Mouse (Mus musculus) stomach, postnatal 0 days (tissue): ENCODE results near the gene Golga3.

Source experiments
- CTCF ChIP-seq: IDR thresholded peaks from 2 replicates; pipeline ENCODE4 v1.5.1; 2016; ENCODE audit warnings: antibody characterized with exemption, low read depth, mild to moderate bottlenecking, moderate library complexity
- EP300 ChIP-seq: optimal IDR thresholded peaks from 2 replicates; pipeline ENCODE3; 2016; ENCODE audit warnings: antibody characterized with exemption

DNA sequence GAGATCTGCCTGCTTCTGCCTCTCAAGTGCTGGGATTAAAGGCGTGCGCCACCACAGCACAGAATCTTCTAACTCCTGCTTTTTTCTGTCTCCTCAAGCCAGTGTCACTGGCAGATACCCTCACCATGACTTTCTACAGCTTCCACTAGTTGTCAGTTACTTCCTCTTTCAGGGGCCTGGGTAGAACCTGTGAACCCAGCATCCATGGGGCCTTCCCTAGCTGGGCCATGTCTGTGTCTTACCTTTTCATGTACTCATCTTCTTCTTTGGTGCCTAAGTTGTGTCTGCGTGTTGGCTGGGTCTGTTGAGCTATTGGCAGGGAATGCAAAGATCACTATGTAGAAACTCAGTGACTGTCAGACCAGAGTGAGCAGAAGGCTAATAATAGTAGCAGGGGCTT, 38.7 kb upstream of the Golga3 start:
- TF ChIP-seq EP300 (no peak), CTCF (no peak)
